Mouse (Mus musculus): Measurements from ENCODE around the gene Kctd8. TPM values are rescaled to one million over a fixed set of nuclear protein-coding genes. Genes with fewer than 3 reads are reported as not detected.
"Not testable (repeated sequence)": the region's sequence is repeated elsewhere in the genome, so short reads cannot be mapped to it uniquely, and the experiment has no call there.

The Kctd8 gene
- polyA plus RNA-seq, 1 experiment from 2014 or later = 2.6 TPM

GRCm38 (mm10) chr5:69284359-69284758 lies 57.1 kb downstream of the Kctd8 start:
- Histone ChIP-seq H3K9ac (no peak overlapping the region), H3K27me3 (no peaks in the 10 kb centered on the region), H3K9me3 (no peaks in the 10 kb centered on the region), H3K4me1 (no peaks in the 10 kb centered on the region), H3K4me2 (no peak overlapping the region), H3K4me3 (replicated peaks) (no peak overlapping the region), H3K27ac (no peak overlapping the region), H3K36me3 (replicated peaks) (no peaks in the 10 kb centered on the region)
- 88% methylated on average over 6 of the region's 6 CpGs for WGBS
- no peak for ATAC-seq (ENCODE audit: low FRiP score)

- H3K4me3 ChIP-seq (replicated peaks) = no peak overlapping the region
- H3K9me3 ChIP-seq = no peaks in the 10 kb centered on the region
- H3K9ac ChIP-seq = no peak overlapping the region
- ATAC-seq (ENCODE audit: low FRiP score) = no peak
- H3K4me1 ChIP-seq = no peaks in the 10 kb centered on the region
- H3K27ac ChIP-seq = no peak overlapping the region
- H3K36me3 ChIP-seq (replicated peaks) = no peaks in the 10 kb centered on the region
- 84% methylated on average over 2 of the region's 2 CpGs for WGBS
- no peak overlapping the region for H3K4me2 ChIP-seq
- H3K27me3 ChIP-seq = no peaks in the 10 kb centered on the region
These were observed 89.1 kb downstream of the Kctd8 start for GRCm38 (mm10) chr5:69252366-69252765.

GRCm38 (mm10) chr5:69241931-69242330 lies 99.5 kb downstream of the Kctd8 start:
- 91% methylated on average over 1 of the region's 1 CpGs for WGBS
- H3K27ac ChIP-seq = no peak overlapping the region

GRCm38 (mm10) chr5:69233560-69233959 lies 107.9 kb downstream of the Kctd8 start:
- H3K4me3 ChIP-seq (replicated peaks) = no peak overlapping the region
- no peaks in the 10 kb centered on the region for H3K4me1 ChIP-seq
- no peaks in the 10 kb centered on the region for H3K9me3 ChIP-seq
- no peak overlapping the region for H3K4me2 ChIP-seq
- no peak overlapping the region for H3K9ac ChIP-seq
- no peaks in the 10 kb centered on the region for H3K27me3 ChIP-seq
- H3K36me3 ChIP-seq (replicated peaks) = no peaks in the 10 kb centered on the region
- 57% methylated on average over 4 of the region's 4 CpGs for WGBS
- ATAC-seq (ENCODE audit: low FRiP score) = no peak
- no peak overlapping the region for H3K27ac ChIP-seq

More at GRCm38 (mm10) chr5:69241931-69242330, 99.5 kb downstream of the Kctd8 start:
- Histone ChIP-seq H3K9me3 (no peaks in the 10 kb centered on the region), H3K4me2 (no peak overlapping the region), H3K9ac (no peak overlapping the region), H3K4me1 (no peaks in the 10 kb centered on the region), H3K27me3 (no peaks in the 10 kb centered on the region), H3K36me3 (replicated peaks) (no peaks in the 10 kb centered on the region), H3K4me3 (replicated peaks) (no peak overlapping the region)
- ATAC-seq (ENCODE audit: low FRiP score) = no peak

- H3K27me3 ChIP-seq; H3K4me3 ChIP-seq (replicated peaks); H3K27ac ChIP-seq; H3K4me2 ChIP-seq; ATAC-seq (ENCODE audit: low FRiP score); H3K9ac ChIP-seq; H3K9me3 ChIP-seq; H3K4me1 ChIP-seq; H3K36me3 ChIP-seq (replicated peaks): not testable (repeated sequence)
- WGBS = 96% methylated on average over 1 of the region's 1 CpGs
These were observed 109.8 kb downstream of the Kctd8 start for GRCm38 (mm10) chr5:69231649-69232048.

GRCm38 (mm10) chr5:69227147-69227546 lies 114.3 kb downstream of the Kctd8 start:
- Histone ChIP-seq H3K4me2 (no peak overlapping the region), H3K27me3 (no peaks in the 10 kb centered on the region), H3K9me3 (no peaks in the 10 kb centered on the region), H3K4me3 (replicated peaks) (no peak overlapping the region), H3K4me1 (no peaks in the 10 kb centered on the region), H3K9ac (no peak overlapping the region), H3K27ac (no peak overlapping the region), H3K36me3 (replicated peaks) (no peaks in the 10 kb centered on the region)
- no peak for ATAC-seq (ENCODE audit: low FRiP score)
- 93% methylated on average over 2 of the region's 2 CpGs for WGBS

GRCm38 (mm10) chr5:69222608-69223007 lies 118.9 kb downstream of the Kctd8 start:
- H3K27ac ChIP-seq = no peak overlapping the region
- no peaks in the 10 kb centered on the region for H3K36me3 ChIP-seq (replicated peaks)
- no peak overlapping the region for H3K4me2 ChIP-seq
- 90% methylated on average over 1 of the region's 1 CpGs for WGBS
- no peak for ATAC-seq (ENCODE audit: low FRiP score)
- H3K9me3 ChIP-seq = no peaks in the 10 kb centered on the region
- H3K9ac ChIP-seq = no peak overlapping the region
- no peak overlapping the region for H3K4me3 ChIP-seq (replicated peaks)
- H3K4me1 ChIP-seq = no peaks in the 10 kb centered on the region
- H3K27me3 ChIP-seq = no peaks in the 10 kb centered on the region

GRCm38 (mm10) chr5:69215216-69215615 lies 126.3 kb downstream of the Kctd8 start:
- H3K4me2 ChIP-seq = no peak overlapping the region
- WGBS = 46% methylated on average over 3 of the region's 3 CpGs
- ATAC-seq (ENCODE audit: low FRiP score) = peak; percentile 71; the same call in 1 of the 2 replicates
- H3K9me3 ChIP-seq = no peaks in the 10 kb centered on the region
- H3K36me3 ChIP-seq (replicated peaks) = no peaks in the 10 kb centered on the region
- no peak overlapping the region for H3K9ac ChIP-seq
- no peaks in the 10 kb centered on the region for H3K27me3 ChIP-seq
- H3K4me1 ChIP-seq = no peaks in the 10 kb centered on the region
- no peak overlapping the region for H3K27ac ChIP-seq
- no peak overlapping the region for H3K4me3 ChIP-seq (replicated peaks)

- no peaks in the 10 kb centered on the region for H3K9me3 ChIP-seq
- H3K9ac ChIP-seq = no peak overlapping the region
- no peaks in the 10 kb centered on the region for H3K27me3 ChIP-seq
- H3K27ac ChIP-seq = no peak overlapping the region
- H3K4me1 ChIP-seq = no peaks in the 10 kb centered on the region
- H3K36me3 ChIP-seq (replicated peaks) = no peaks in the 10 kb centered on the region
- H3K4me2 ChIP-seq = no peak overlapping the region
- ATAC-seq (ENCODE audit: low FRiP score) = peak; percentile 39; the same call in 1 of the 2 replicates
- no peak overlapping the region for H3K4me3 ChIP-seq (replicated peaks)
These were observed 132.1 kb downstream of the Kctd8 start for GRCm38 (mm10) chr5:69209401-69209800.

- Histone ChIP-seq H3K4me3 (replicated peaks) (no peak overlapping the region), H3K36me3 (replicated peaks) (no peaks in the 10 kb centered on the region), H3K4me2 (no peak overlapping the region), H3K27ac (no peak overlapping the region), H3K9ac (no peak overlapping the region), H3K27me3 (no peaks in the 10 kb centered on the region), H3K4me1 (no peaks in the 10 kb centered on the region), H3K9me3 (no peaks in the 10 kb centered on the region)
- no peak for ATAC-seq (ENCODE audit: low FRiP score)
- WGBS = 77% methylated on average over 2 of the region's 2 CpGs
These were observed 133.8 kb downstream of the Kctd8 start for GRCm38 (mm10) chr5:69207713-69208112.

GRCm38 (mm10) chr5:69159897-69160509 lies 181.5 kb downstream of the Kctd8 start:
- no peaks in the 10 kb centered on the region for H3K27me3 ChIP-seq
- no peak overlapping the region for H3K4me3 ChIP-seq (replicated peaks)
- WGBS = 77% methylated on average over 4 of the region's 4 CpGs
- no peak overlapping the region for H3K4me2 ChIP-seq
- no peak overlapping the region for H3K9ac ChIP-seq
- no peak for ATAC-seq (ENCODE audit: low FRiP score)
- no peaks in the 10 kb centered on the region for H3K4me1 ChIP-seq
- H3K9me3 ChIP-seq = no peaks in the 10 kb centered on the region
- H3K36me3 ChIP-seq (replicated peaks) = no peaks in the 10 kb centered on the region
- H3K27ac ChIP-seq = no peak overlapping the region

GRCm38 (mm10) chr5:69156489-69156888 lies 185.0 kb downstream of the Kctd8 start:
- WGBS = 77% methylated on average over 3 of the region's 3 CpGs

GRCm38 (mm10) chr5:69145827-69146226 lies 195.7 kb downstream of the Kctd8 start:
- 91% methylated on average over 2 of the region's 2 CpGs for WGBS
- Histone ChIP-seq H3K9ac (no peak overlapping the region), H3K4me3 (replicated peaks) (no peak overlapping the region), H3K9me3 (no peaks in the 10 kb centered on the region), H3K36me3 (replicated peaks) (no peaks in the 10 kb centered on the region), H3K4me2 (no peak overlapping the region), H3K4me1 (no peaks in the 10 kb centered on the region), H3K27me3 (no peaks in the 10 kb centered on the region), H3K27ac (no peak overlapping the region)
- ATAC-seq (ENCODE audit: low FRiP score) = no peak

More at GRCm38 (mm10) chr5:69156489-69156888, 185.0 kb downstream of the Kctd8 start:
- ATAC-seq (ENCODE audit: low FRiP score) = no peak
- Histone ChIP-seq H3K27ac (no peak overlapping the region), H3K9ac (no peak overlapping the region), H3K9me3 (no peaks in the 10 kb centered on the region), H3K4me3 (replicated peaks) (no peak overlapping the region), H3K4me1 (no peaks in the 10 kb centered on the region), H3K27me3 (no peaks in the 10 kb centered on the region), H3K4me2 (no peak overlapping the region), H3K36me3 (replicated peaks) (no peaks in the 10 kb centered on the region)
